Mouse (Mus musculus) kidney, adult 18-20 months (tissue): Measurements from ENCODE around the gene Aoc1.

Experiments
- DNase-seq: peaks from one replicate; pipeline ENCODE4 v3.0.0; 2021

Gene Aoc1

DNA sequence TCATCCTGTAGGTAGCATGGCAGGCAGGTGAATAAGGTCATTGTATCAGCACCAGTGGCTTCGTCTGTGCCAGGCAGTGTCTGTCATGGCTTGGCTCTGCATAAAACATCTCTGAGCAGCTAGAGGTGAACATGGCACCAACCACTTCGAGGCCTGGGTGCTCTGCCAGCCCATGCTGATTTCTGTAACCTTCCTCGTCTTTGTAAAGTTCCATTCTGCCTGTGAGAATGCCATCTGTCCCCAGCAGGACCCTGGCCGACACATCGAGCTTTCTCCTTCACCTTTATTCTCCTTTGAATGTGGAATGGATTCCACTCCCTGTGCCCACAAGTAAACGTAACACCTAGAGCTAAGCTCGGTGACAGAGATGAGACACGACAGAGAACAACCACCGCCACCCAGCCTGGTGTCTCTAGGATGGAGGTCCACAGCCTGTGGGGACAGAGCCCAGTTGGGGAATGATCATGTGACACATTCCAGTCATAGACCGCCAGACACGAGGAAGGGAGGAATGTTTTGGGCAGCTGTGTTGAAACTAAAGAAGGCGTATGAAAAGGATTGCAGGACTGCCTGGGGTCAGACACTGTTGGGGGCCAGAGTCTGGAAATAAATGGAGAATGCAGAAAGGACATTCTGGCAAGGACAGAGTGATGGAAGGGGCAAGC lies 10.9 kb upstream of the Aoc1 start:
- DNase-seq, result peak; percentile 34

DNA sequence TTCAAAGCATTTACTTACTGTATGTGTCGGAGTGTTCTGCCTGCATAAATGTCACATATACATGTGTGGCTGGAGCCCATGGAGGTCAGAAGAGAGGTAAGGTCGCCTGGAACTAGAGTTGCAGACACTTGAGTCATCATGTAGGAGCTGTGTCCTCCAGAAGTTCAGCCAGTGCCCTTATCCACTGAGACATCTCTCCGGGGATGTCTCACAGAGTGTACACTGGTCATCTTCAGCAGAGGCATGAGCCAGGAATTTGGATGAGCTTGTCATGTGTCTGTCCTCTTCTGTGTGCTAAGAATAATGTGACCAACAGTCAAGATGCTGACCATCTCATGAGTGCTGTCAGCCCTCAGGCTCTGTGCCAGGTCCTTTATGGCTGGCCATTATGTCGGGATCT lies 9.9 kb upstream of the Aoc1 start:
- peak; percentile 20 for DNase-seq

- DNase-seq, result peak; percentile 27
Observed at GRCm38 (mm10) chr6:48863488-48863887, 9.2 kb upstream of the Aoc1 start.

- peak; percentile 6 for DNase-seq
Observed at GRCm38 (mm10) chr6:48864181-48864580, 8.5 kb upstream of the Aoc1 start.

- peak; percentile 35 for DNase-seq
Observed at GRCm38 (mm10) chr6:48864723-48865122, 8.0 kb upstream of the Aoc1 start.

- peak; percentile 35 for DNase-seq
Observed at GRCm38 (mm10) chr6:48865152-48865745, 7.4 kb upstream of the Aoc1 start.

- peak; percentile 27 for DNase-seq
Observed at GRCm38 (mm10) chr6:48866355-48866950, 6.2 kb upstream of the Aoc1 start.

- DNase-seq, result peak; percentile 3
Observed at GRCm38 (mm10) chr6:48867158-48867557, 5.5 kb upstream of the Aoc1 start.

GRCm38 (mm10) chr6:48869774-48870173 lies 2.9 kb upstream of the Aoc1 start:
- DNase-seq, result peak; percentile 2

DNA sequence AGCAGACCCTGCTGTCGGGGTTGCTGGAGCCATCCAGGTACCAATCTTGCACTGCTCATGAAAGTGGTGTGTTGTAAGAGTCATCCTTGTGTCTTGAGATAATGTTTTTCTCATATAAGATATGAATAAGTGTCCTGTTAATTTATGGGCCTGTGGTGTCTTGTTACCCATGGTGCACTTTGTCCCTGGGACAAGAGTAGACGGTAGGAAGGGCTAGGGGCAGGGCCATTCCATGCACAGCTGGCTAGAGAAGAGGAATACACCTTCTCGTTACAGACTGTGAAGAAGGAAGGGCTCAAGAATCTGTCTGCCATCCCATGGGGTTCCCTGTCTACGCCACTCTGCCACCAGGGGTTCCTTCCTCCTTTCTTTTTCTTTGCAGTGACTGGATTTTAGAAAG lies 1.9 kb downstream of the Aoc1 start:
- DNase-seq, result peak; percentile 3

DNA sequence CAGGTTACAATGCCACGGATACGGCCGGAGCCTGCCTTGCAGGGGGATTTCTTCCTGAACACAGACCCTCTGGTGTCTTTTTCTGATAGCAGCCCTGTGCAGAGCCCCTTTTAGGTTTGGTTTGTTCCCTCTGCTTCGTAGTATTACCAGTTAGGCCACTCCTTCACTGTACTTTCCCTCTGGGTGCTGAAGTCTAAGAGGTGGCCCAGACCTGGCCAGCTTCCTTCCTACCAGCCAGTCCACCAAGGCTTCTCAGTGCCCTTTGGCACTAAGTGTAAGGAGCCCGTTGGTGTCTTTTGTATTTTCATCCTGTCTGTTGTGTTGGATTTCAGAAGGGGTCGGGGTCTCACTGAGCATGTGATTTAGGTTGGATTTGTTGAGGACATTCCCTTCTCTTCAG lies 2.8 kb downstream of the Aoc1 start:
- peak; percentile 33 for DNase-seq

- DNase-seq, result peak; percentile 2
Observed at GRCm38 (mm10) chr6:48876510-48877135, 3.9 kb downstream of the Aoc1 start.

DNA sequence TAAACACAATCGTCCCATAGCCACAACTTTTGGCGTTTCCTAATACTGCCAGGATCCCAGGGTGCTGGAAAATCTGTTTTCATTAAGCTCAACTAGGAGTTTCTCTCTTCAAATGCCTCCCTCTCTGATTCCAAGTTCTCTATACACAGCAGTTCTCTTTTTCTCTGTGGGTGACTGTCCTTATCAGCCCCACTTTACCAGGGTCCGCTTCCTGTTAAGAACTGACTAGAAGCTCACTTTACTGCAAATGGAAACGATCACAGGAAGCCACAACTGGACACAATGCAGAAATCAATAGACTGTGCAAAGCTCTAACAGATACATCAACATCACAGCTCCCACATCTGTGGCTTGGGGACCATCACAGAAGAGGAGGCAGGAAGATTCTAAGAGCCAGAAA lies 21.5 kb downstream of the Aoc1 start:
- peak; percentile 2 for DNase-seq

DNA sequence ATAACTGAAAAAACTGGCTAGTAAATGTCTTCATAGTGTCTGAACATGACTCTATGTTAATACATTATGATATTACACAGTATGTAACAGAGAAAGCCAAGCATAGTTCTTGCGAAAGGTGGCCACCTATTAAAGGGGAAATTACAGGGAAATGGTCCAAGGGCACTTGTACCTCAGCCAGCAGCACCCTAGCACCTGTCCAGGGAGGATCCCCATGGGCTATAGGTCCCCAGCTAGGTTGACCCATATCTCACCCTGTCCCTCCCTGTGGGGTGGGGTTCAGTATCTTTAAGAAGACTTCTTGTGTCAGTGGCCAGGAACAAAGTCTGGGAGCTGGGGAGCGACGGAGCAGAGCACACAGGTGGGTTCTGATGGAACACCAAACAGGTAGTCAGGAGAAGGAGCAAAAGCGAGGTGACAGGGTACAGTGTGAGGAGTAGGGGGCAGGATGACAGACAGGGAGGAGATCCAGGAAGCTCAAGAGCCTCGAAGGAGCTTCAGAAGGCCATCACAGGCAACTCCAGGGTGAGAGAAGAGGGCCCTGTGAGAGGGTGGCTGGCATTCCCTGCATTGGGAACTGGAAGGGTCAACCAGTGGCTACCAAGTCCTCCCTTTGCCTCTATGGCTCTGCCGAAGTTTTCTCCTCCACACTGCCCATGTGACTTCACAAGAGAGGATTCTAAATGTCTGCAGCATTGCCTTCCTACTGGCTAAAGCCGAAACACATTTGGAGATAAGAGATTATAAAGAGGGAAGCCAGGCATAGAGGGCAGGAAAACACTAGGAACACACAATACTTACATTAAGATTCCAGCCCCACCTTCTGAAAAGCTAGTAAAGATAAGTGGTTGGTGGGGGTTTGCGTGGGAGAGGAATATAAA lies 22.5 kb downstream of the Aoc1 start:
- DNase-seq, result peak; percentile 40

DNA sequence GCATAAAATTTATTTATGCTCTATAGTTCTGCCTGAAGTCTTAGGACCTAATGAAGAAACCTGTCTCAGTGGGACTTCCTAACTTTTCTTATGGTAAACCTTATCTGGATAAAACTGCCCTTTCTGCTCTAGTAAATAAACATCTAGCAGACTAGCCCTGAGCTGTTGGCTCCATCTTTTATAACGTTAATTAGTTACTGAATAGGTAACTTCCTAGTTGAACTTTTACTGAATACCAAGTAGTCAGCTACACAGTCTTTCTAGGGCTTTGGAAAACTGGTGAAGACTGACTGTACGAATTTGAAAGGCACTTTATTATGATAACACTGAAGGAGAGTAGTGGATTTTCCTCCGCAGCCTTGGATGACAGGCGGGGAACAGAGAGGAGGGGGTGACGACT lies 23.2 kb downstream of the Aoc1 start:
- no peak for DNase-seq

DNA sequence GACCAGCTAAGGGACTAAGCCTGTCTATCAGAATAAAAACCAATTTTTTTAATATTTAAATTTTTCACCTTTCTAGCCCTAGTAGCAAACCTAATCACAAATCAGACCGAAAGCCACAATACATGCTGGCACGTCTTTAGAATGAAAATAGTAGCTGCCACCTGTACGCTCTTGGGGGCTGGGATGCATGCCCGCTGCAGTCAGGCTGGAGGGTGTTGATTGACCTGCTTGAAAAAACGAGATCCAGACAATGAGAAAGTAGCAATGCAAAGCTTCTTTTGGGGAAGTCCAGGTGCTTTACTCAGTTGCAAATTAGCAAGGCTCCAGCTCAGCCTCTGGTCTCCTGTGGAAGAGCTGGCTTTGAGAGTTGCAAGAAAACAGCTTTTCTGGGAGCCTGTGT lies 24.3 kb downstream of the Aoc1 start:
- DNase-seq, result peak; percentile 25

DNA sequence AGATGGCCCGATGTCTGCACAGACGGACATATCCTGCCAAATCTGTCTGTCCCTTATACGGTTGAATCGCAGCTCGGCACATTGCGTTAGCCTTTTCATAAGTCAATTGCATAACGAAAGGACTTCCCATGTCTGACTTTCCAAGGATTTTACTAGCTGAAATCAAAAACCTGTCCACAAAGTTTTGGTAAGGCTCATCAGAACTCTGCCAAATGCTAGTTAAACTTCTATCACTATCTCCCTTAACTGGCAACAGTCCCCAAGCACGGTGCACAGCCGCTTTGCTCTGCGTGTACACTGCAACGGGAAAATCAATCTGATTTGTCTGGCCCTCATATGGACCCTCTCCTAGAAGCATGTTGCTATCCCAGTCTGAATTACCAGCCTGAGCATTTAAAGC lies 28.6 kb downstream of the Aoc1 start:
- DNase-seq, result peak; percentile 50

DNA sequence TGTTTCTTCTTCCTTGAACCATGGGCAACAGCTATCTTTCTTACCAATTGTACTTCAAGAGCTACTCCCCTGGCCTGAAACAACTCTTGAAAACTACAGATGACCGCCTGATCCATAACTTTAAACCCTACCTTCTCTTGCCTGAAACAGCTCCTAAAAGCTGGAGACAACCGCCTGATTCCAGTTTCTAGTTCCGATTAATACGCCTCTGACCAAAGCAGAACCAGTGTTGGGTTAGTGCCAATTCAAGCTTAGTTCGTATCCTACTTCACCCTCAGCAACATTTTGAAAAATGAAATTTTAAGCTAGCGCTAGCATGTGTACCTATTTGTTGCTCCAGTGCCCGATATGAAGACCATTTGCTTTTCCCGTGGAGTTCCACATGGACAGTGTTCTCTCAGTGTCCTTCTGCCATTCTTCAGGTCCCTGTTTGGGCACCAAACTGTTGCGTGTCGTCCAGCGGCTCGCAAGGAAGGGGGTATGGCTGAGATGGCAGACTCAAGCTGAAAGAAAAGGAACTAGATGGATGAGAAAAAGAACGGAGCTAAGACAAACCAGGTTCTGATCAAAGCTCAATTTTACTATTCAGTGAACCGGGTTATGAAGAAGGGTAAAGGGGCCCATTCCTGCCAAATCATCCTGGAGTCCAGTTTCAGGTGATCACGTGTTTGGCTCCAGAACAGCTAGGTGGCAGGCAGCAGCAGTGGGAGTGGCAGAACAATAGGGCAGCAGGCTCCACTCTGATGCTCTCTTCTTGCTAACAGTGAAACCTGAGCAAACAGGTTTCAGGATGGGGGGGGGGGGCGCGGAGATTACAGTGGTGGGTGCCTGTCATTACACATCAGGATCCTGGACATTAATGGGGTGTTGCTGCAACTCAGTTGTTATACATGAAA lies 30.1 kb downstream of the Aoc1 start:
- peak; percentile 77 for DNase-seq

DNA sequence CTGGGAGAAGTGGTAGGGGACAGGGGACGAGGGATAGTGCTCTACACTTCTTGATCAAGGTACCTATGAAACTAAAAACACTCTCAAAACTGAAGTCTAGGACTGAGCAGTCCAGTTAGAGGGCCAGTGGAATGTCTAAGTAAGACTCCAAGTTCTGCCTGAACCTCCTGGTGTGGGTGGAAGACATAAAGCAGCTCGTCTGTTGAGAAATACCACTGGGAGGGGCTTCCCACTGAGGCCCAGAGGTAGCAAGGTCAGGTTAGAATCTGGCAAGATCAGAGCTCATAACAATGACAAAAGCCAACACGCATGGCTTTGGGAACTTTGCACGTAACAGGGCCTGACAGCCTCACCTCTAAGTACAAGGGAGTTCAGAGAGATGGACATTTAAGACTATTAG lies 30.7 kb downstream of the Aoc1 start:
- no peak for DNase-seq

DNA sequence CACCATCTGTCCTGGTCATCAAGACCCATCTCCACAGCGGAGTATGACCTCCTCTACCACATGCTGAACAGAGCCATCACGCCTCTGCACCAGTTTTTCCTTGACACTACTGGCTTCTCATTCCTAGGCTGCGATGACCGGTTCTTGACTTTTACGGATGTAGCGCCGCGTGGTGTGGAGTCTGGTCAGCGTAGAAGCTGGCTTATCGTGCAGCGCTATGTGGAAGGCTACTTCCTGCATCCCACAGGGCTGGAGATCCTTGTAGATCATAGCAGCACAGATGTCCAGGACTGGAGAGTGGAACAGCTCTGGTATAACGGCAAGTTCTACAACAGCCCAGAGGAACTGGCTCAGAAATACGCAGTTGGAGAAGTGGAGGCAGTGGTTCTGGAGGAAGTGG lies 32.9 kb downstream of the Aoc1 start:
- DNase-seq, result no peak

GRCm38 (mm10) chr6:48906371-48906770 lies 33.7 kb downstream of the Aoc1 start:
- DNase-seq, result no peak

- DNase-seq, result no peak
Observed at GRCm38 (mm10) chr6:48909229-48909628, 36.5 kb downstream of the Aoc1 start.
